Mouse (Mus musculus) olfactory bulb, adult 2 months (tissue): ENCODE data around the gene Tenm4.

ENCODE experiments used
- CTCF ChIP-seq: fragments of 200-500 bp; IDR thresholded peaks from 2 replicates; pipeline ENCODE4 v1.5.1; 2012; ENCODE audit warnings: low read depth, mild to moderate bottlenecking, low read length, moderate library complexity; ENCODE audit not compliant: insufficient read depth
- POLR2A ChIP-seq: fragments of 200-500 bp; IDR thresholded peaks from 2 replicates; pipeline ENCODE4 v1.6.1; 2012; ENCODE audit warnings: mild to moderate bottlenecking, low read depth, low read length, moderate library complexity; ENCODE audit not compliant: insufficient read depth

DNA sequence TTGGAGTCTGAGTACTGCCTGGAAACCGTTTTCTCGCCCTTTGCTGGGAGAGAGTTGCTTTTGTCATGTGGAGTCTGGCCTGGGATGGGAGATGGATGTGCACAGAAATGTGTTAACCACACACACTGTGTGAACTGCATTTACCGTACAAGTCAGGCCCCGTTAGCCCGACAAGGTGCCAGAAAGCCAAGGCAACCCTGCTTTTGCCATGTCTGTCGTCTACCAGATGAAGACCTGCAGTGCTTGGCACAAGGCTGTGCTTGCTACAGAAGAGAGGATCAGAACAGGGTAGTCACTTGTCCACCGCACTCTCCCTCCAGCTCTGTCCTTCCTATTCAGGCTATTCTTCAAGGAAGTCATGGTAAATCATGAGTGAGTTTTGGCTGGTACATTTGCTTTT is 492.3 kb downstream of the Tenm4 start:
- TF ChIP-seq POLR2A (no peak), CTCF (no peak)
